Mouse (Mus musculus): ENCODE measurements around the gene Ccser2. TPM values are rescaled to one million over a fixed set of nuclear protein-coding genes. Genes with fewer than 3 reads are reported as not detected.

The Ccser2 gene
- polyA plus RNA-seq, 1 experiment from 2014 or later = 48.0 TPM

GRCm38 (mm10) chr14:36952142-36952541, 16.4 kb downstream of the Ccser2 start:
- CTCF ChIA-PET = interaction anchor here (0.6 to 4.6 kb wide), 20 partner anchors 9 to 85 kb away, joined by 3 to 18 read pairs (median 4); no protein-coding TSS in a partner anchor
- ATAC-seq (peak; percentile 82), DNase-seq (ENCODE audit: low read depth, low spot score) (no peak)
- in situ Hi-C loops (cut with MboI; ENCODE audit: low pct_unique_long_range_greater_than_20kb) = no loop called here
- peak; percentile 72 for TF ChIP-seq CTCF (IDR thresholded peaks at IDR 0.05)
- no peaks in the 10 kb centered on the region for H3K27me3 ChIP-seq
- POLR2A ChIA-PET = no interaction called here

DNA sequence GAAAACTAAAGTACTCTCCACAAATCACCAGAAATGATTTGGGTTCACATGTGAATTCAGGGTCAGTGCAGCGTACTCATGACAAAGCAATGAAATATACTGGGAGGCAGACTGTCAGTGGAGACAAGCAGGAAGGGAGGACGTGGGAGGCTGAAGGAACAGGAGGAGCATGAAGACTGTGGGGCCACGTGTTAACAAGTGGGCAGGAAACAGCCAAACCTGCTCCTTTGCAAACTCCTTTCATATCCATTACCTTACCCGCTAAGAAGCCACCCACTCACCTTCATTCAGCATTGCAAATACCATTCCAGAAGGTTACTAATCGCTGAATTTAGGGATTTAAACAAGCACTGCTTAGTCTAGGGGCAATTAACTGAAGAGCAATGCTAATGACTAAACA, 25.9 kb downstream of the Ccser2 start:
- CTCF ChIA-PET = interaction anchor here (1.5 to 1.6 kb wide), 2 partner anchors 10 to 15 kb away, joined by 6 read pairs; no protein-coding TSS in a partner anchor

GRCm38 (mm10) chr14:36937941-36938340, 30.6 kb downstream of the Ccser2 start:
- DNase-seq (ENCODE audit: low read depth, low spot score) = no peak
- ATAC-seq = no peak
- ChIA-PET CTCF (interaction anchor here (0.7 to 2.8 kb wide), 9 partner anchors 8 to 96 kb away, joined by 3 to 13 read pairs (median 3); no protein-coding TSS in a partner anchor), POLR2A (no interaction called here)
- no peaks in the 10 kb centered on the region for H3K27me3 ChIP-seq
- no peak for TF ChIP-seq CTCF (IDR thresholded peaks at IDR 0.05)
- in situ Hi-C loops (cut with MboI; ENCODE audit: low pct_unique_long_range_greater_than_20kb) = loop anchor here (10.0 kb wide), 1 partner anchor 53 kb away; no protein-coding TSS in a partner anchor

More for the DNA sequence above, 25.9 kb downstream of the Ccser2 start:
- ATAC-seq = no peak
- POLR2A ChIA-PET = no interaction called here
- H3K27me3 ChIP-seq = no peaks in the 10 kb centered on the region
- no peak for TF ChIP-seq CTCF (IDR thresholded peaks at IDR 0.05)
- no peak for DNase-seq (ENCODE audit: low read depth, low spot score)
- in situ Hi-C loops (cut with MboI; ENCODE audit: low pct_unique_long_range_greater_than_20kb) = no loop called here

GRCm38 (mm10) chr14:36937080-36937878, 31.3 kb downstream of the Ccser2 start:
- no peak for DNase-seq (ENCODE audit: low read depth, low spot score)
- no peak for ATAC-seq
- in situ Hi-C loops (cut with MboI; ENCODE audit: low pct_unique_long_range_greater_than_20kb) = loop anchor here (10.0 kb wide), 1 partner anchor 52 kb away; no protein-coding TSS in a partner anchor
- ChIA-PET POLR2A (no interaction called here), CTCF (interaction anchor here (0.7 to 2.8 kb wide), 8 partner anchors 19 to 96 kb away, joined by 3 to 13 read pairs (median 5); no protein-coding TSS in a partner anchor)
- H3K27me3 ChIP-seq = no peaks in the 10 kb centered on the region
- TF ChIP-seq CTCF (IDR thresholded peaks at IDR 0.05) = peak; percentile 33

DNA sequence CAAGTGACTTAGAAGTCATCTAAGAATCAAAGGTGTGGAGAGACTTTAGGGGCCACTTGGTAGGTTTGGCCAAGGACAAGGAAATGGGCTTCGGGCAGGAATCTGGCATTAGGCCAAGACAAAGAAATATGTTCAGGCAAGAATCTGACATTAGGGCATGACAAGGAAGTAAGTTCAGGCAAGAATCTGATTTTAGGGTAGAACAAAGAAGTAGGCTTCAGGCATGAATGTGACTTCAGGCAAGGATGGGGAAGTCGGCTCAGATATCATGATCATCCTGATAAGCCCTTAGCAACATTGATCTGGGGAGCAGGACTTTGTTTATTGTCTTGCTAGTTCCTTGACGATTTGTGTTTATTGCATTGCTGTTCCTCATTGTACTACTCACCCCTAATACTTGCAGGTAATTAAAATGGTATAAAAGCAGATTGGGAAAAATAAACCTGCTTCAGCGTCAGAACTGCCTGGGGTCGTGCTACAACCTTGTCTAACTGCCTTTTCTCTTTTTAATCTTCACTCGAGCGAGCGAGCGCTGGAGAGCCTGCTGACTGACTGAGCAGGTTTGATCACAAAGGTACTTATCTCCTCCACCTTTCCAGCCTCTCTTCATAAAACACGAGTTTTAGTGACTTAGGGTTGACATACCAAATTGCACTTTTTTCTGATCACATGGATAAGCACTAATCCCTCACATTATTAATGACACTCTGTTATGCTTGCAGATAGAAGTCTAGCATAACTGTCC, 35.8 kb downstream of the Ccser2 start:
- POLR2A ChIA-PET = no interaction called here
- in situ Hi-C loops (cut with MboI; ENCODE audit: low pct_unique_long_range_greater_than_20kb) = loop anchor here (10.0 kb wide), 1 partner anchor 48 kb away; no protein-coding TSS in a partner anchor
- no peaks in the 10 kb centered on the region for H3K27me3 ChIP-seq
- CTCF ChIA-PET = interaction anchor here (0.9 to 1.2 kb wide), 3 partner anchors 17 to 66 kb away, joined by 3 read pairs; no protein-coding TSS in a partner anchor
- ATAC-seq (no peak), DNase-seq (ENCODE audit: low read depth, low spot score) (no peak)
- TF ChIP-seq CTCF (IDR thresholded peaks at IDR 0.05) = no peak

DNA sequence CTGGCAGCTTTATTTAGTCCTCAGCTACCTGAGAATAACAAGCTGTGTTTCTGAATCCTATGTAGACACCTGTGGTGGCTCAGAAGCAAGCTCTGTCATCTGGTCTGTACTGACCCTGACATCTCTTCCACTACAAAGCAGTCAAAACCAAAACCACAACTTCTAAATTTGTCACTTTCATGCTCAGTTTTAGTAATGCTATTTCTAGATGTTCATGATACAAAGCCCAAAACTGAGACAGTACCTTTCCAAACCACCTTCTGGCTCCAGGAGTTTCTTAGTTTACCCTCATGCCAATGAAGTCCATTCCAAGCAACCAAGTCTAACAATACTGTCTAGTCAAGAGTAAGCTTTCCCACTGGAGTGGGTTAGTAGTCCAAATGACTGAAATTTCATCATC, 36.5 kb downstream of the Ccser2 start:
- in situ Hi-C loops (cut with MboI; ENCODE audit: low pct_unique_long_range_greater_than_20kb) = loop anchor here (10.0 kb wide), 1 partner anchor 47 kb away; no protein-coding TSS in a partner anchor
- CTCF ChIA-PET = interaction anchor here (0.9 to 1.2 kb wide), 4 partner anchors 17 to 65 kb away, joined by 3 to 4 read pairs (median 3); no protein-coding TSS in a partner anchor

DNA sequence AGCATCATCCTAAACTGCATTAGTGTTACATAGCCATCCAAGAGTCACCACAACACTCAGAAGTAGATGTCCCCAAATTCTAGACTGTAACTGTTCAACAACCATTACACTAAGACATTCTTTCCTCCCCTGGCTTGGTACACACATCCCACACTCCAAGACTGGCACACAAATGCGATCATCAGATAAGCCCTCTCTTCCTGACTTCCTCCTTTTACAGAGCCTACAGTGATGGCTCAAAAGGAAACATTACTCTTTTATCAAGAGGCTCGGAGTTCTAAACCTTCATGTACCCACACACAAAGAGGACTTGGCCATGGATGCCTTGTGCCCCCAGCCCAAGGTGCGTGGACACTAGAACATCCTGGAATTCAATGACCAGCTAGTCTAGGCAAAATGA, 45.2 kb downstream of the Ccser2 start:
- ChIA-PET CTCF (interaction anchor here (1.0 to 1.2 kb wide), 2 partner anchors 23 to 206 kb away, joined by 3 read pairs; no protein-coding TSS in a partner anchor), POLR2A (no interaction called here)
- TF ChIP-seq CTCF (IDR thresholded peaks at IDR 0.05) = no peak
- in situ Hi-C loops (cut with MboI; ENCODE audit: low pct_unique_long_range_greater_than_20kb) = no loop called here
- DNase-seq (ENCODE audit: low read depth, low spot score) (no peak), ATAC-seq (no peak)
- no peaks in the 10 kb centered on the region for H3K27me3 ChIP-seq

More for the DNA sequence above, 36.5 kb downstream of the Ccser2 start:
- POLR2A ChIA-PET = no interaction called here
- DNase-seq (ENCODE audit: low read depth, low spot score) = no peak
- no peak for ATAC-seq
- no peak for TF ChIP-seq CTCF (IDR thresholded peaks at IDR 0.05)
- no peaks in the 10 kb centered on the region for H3K27me3 ChIP-seq

DNA sequence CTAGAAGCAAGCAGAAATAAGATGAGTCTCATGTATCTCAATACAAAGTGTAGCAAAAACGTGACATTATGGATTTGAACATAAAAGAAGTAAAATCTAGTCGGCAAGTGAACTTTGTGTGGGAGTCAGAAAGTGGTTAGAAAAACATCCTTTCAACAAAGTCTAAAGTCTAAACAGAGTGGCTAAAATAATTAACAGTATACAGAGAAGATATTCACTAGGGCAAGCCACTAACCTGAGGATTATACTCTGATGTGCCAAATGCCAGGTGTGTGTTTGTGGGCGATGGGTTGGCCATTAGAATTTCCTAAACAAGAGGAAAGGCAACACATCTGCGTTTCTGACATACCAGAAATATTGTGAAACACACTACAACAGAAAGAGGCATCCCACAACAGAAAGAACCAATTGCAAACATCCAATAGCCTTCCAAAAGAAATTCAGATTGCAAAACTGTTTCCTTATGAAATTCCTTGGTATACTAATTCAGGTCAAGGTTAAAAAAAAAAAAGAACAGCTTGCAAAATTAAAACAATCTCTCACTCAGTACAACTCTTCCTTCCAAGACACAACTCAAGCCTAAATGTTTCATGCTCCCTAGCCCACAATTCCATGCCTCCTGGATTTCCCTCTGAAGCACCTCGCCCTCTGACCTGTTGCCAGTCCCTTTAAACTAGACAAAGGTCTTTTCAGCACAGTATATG, 47.1 kb downstream of the Ccser2 start:
- DNase-seq (ENCODE audit: low read depth, low spot score) = no peak
- H3K27me3 ChIP-seq = no peaks in the 10 kb centered on the region
- no peak for TF ChIP-seq CTCF (IDR thresholded peaks at IDR 0.05)
- in situ Hi-C loops (cut with MboI; ENCODE audit: low pct_unique_long_range_greater_than_20kb) = no loop called here
- ATAC-seq = no peak
- ChIA-PET CTCF (no interaction called here), POLR2A (no interaction called here)

DNA sequence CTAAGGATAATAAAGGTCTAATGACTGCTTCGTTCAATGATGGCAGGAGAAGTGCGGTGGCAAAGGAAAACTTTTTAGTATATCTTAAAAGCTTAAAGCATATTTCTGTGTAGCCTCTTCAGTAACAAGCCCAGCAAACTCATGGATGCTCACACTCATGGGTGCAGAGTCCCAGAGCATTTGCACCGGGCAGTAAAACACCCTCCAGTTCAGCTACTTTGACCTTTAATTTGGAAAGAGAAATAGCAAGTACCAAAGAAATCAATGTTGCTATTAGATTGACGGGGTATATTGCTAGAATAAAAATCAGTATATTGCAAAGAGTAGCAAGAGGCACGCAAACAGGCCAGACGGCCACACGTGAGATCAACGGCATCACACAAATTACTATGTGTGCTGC, 48.7 kb downstream of the Ccser2 start:
- ATAC-seq = no peak
- in situ Hi-C loops (cut with MboI; ENCODE audit: low pct_unique_long_range_greater_than_20kb) = no loop called here
- CTCF ChIA-PET = interaction anchor here (0.9 to 2.7 kb wide), 7 partner anchors 11 to 52 kb away, joined by 3 to 6 read pairs (median 3); no protein-coding TSS in a partner anchor

DNA sequence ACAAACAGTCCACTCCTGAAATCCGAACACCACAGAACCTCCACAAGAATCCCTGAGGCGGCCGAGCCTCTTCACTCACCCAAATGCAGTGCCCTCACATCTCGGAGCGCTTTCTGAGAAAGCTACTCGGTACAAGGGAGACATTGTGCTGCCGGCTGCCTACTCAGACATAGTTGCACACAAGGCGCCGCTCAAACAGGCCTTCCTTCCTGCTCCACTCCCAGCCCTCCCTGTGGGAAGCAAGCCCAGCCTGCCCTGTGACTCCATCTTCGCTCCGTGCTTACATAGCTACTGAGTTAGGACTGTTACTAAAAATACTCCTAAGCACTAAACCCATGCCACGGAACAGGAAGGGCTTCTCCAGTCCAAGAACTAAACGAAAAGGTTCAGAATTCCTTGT, 49.4 kb downstream of the Ccser2 start:
- in situ Hi-C loops (cut with MboI; ENCODE audit: low pct_unique_long_range_greater_than_20kb) = no loop called here
- H3K27me3 ChIP-seq = no peaks in the 10 kb centered on the region
- peak; percentile 53 for DNase-seq (ENCODE audit: low read depth, low spot score)
- ChIA-PET CTCF (interaction anchor here (0.9 to 2.7 kb wide), 7 partner anchors 11 to 51 kb away, joined by 3 to 6 read pairs (median 3); no protein-coding TSS in a partner anchor), POLR2A (no interaction called here)
- ATAC-seq = peak; percentile 97
- TF ChIP-seq CTCF (IDR thresholded peaks at IDR 0.05) = no peak

More for the DNA sequence above, 48.7 kb downstream of the Ccser2 start:
- no peaks in the 10 kb centered on the region for H3K27me3 ChIP-seq
- DNase-seq (ENCODE audit: low read depth, low spot score) = no peak
- TF ChIP-seq CTCF (IDR thresholded peaks at IDR 0.05) = no peak
- POLR2A ChIA-PET = no interaction called here
